Mouse (Mus musculus) neural tube, embryonic 14.5 days (tissue): ENCODE results near the gene Cdk6. TPM values are rescaled to one million over a fixed set of nuclear protein-coding genes. Genes with fewer than 3 reads are reported as not detected.

Experiments
- ATAC-seq: fragments of 200-750 bp; cut with Nextera tagmentation; 2 replicates; pipeline ENCODE4 v1.8.0; 2017; ENCODE audit warnings: low read depth, mild to moderate bottlenecking, moderate TSS enrichment, moderate library complexity
- H3K27ac ChIP-seq: fragments of 300-500 bp; sonication (generic); 2 replicates; pipeline ENCODE4 v1.5.1; 2014; ENCODE audit warnings: low read depth, mild to moderate bottlenecking, control low read depth, low read length, moderate library complexity, mixed read lengths
- H3K27me3 ChIP-seq: fragments of 300-500 bp; sonication (generic); 2 replicates; pipeline ENCODE4 v1.6.1; 2014; ENCODE audit warnings: low read length; ENCODE audit not compliant: control insufficient read depth, insufficient read depth
- H3K36me3 ChIP-seq: fragments of 300-500 bp; sonication (generic); 2 replicates; pipeline ENCODE4 v1.6.1; 2014; ENCODE audit warnings: low read length, mixed read lengths; ENCODE audit not compliant: control insufficient read depth, insufficient read depth
- H3K4me1 ChIP-seq: fragments of 300-500 bp; sonication (generic); 2 replicates; pipeline ENCODE4 v1.6.1; 2014; ENCODE audit warnings: low read length; ENCODE audit not compliant: control insufficient read depth, insufficient read depth
- H3K4me2 ChIP-seq: fragments of 300-500 bp; sonication (generic); 2 replicates; pipeline ENCODE4 v1.6.1; 2014; ENCODE audit warnings: mild to moderate bottlenecking, low read depth, low read length, control low read depth
- H3K4me3 ChIP-seq: fragments of 300-500 bp; sonication (generic); 2 replicates; pipeline ENCODE4 v1.5.1; 2014; ENCODE audit warnings: low read depth, low read length, control low read depth, mixed read lengths
- H3K9ac ChIP-seq: fragments of 300-500 bp; sonication (generic); replicated peaks from 2 replicates; pipeline ENCODE4 v1.6.1; 2014; ENCODE audit warnings: low read depth, mild to moderate bottlenecking, control low read depth, low read length, mixed read lengths
- H3K9me3 ChIP-seq: fragments of 300-500 bp; sonication (generic); 2 replicates; pipeline ENCODE4 v1.6.1; 2016; ENCODE audit warnings: low read length; ENCODE audit not compliant: control insufficient read depth
- WGBS: fragments of 180-500 bp; shearing (Covaris S2); extraction: QIAGEN DNeasy Blood & Tissue Kit; methylation state at CpG from one replicate; pipeline ENCODE4 v1.1.7; 2014; 5-methylcytosine and 5-hydroxymethylcytosine counted together
- polyA plus RNA-seq: library from polyadenylated mRNA; unstranded; fragments of >200 nt; fragmentation: Nextera tagmentation; extraction: Ambion mirVana; gene quantifications from 2 replicates; pipeline ENCODE4 v1.2.1, GENCODE M21; 2014

The Cdk6 gene
- polyA plus RNA-seq, 1 experiment from 2014 or later, result 12.2 TPM

DNA sequence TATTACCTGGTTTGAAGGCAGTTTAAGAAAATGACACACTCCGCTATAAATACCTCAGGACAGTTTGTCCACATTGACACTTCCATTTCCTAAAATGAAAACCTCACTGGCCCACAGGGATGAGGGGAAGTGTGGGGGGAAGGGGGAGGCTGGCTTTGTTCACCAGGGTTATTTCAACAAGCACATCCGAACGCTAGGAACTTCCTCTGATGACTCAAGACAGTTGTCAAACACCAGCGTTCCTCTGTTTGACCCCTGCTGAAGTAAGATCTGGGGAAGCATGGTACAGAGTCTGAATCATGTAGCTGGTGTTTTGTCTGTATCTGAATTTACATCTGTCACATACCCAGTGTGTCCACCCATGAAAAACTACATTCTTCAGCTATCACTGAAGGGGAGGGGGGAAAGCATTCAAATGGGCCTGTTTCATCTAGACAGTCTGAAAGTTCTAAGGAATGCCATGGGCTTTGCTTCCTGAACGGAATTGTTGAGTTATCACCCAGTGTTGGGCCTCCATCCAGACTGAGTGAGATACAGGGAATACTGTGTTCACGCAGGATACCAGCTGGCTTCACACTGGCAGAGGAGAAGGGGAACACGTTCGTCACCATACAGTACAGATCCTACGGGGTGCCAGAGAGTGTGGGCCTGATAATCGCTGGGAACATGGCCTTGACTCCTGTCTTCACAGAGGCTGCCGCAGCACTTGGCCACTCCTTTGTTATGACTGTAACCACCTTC is 161.5 kb downstream of the Cdk6 start:
- ATAC-seq, result no peak
- Histone ChIP-seq H3K9me3 (no peaks in the 10 kb centered on the region), H3K36me3 (no peaks in the 10 kb centered on the region), H3K4me3 (no peak overlapping the region), H3K27me3 (no peaks in the 10 kb centered on the region), H3K9ac (no peak overlapping the region), H3K4me1 (no peaks in the 10 kb centered on the region), H3K4me2 (no peak overlapping the region), H3K27ac (no peak overlapping the region)
- 61% methylated on average over 11 of the region's 11 CpGs for WGBS

DNA sequence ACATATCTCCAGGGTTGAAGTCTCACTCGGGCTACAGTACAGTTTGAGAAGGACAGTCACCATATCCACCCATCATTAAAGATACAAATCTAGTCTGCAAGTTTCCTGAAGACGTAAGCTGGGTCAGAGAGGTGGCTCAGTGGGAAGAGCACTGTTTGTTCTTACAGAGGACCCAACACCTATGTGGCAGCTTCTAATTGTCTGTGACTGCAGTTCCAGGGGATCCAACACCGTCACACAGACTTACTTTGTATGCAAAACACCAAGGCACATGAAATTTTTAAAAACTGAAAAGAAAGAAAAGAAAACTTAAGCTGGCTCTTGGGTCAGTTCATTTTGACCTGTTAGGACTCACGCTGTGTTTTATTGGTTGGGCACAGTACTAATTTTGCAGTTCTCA is 162.1 kb downstream of the Cdk6 start:
- H3K9ac ChIP-seq, result no peak overlapping the region
- no peak for ATAC-seq

GRCm38 (mm10) chr5:3503836-3504323 is 162.6 kb downstream of the Cdk6 start:
- Histone ChIP-seq H3K36me3 (no peaks in the 10 kb centered on the region), H3K27ac (no peak overlapping the region), H3K4me3 (no peak overlapping the region), H3K9me3 (no peaks in the 10 kb centered on the region), H3K4me2 (no peak overlapping the region), H3K27me3 (no peaks in the 10 kb centered on the region), H3K4me1 (no peaks in the 10 kb centered on the region), H3K9ac (no peak overlapping the region)
- WGBS, result 92% methylated on average over 9 of the region's 9 CpGs
- no peak for ATAC-seq

More for the DNA sequence above, 162.1 kb downstream of the Cdk6 start:
- no peak overlapping the region for H3K4me3 ChIP-seq
- H3K9me3 ChIP-seq, result no peaks in the 10 kb centered on the region
- H3K4me1 ChIP-seq, result no peaks in the 10 kb centered on the region
- 84% methylated on average over 4 of the region's 4 CpGs for WGBS
- H3K4me2 ChIP-seq, result no peak overlapping the region
- H3K36me3 ChIP-seq, result no peaks in the 10 kb centered on the region
- H3K27ac ChIP-seq, result no peak overlapping the region
- no peaks in the 10 kb centered on the region for H3K27me3 ChIP-seq

GRCm38 (mm10) chr5:3504453-3504852 is 163.2 kb downstream of the Cdk6 start:
- Histone ChIP-seq H3K9me3 (no peaks in the 10 kb centered on the region), H3K4me3 (no peak overlapping the region), H3K4me2 (no peak overlapping the region), H3K27me3 (no peaks in the 10 kb centered on the region), H3K9ac (no peak overlapping the region), H3K36me3 (no peaks in the 10 kb centered on the region), H3K27ac (no peak overlapping the region), H3K4me1 (no peaks in the 10 kb centered on the region)
- WGBS, result 85% methylated on average over 4 of the region's 4 CpGs
- no peak for ATAC-seq

- Histone ChIP-seq H3K27me3 (no peaks in the 10 kb centered on the region), H3K9me3 (no peaks in the 10 kb centered on the region), H3K9ac (no peak overlapping the region), H3K4me3 (no peak overlapping the region), H3K36me3 (no peaks in the 10 kb centered on the region), H3K4me1 (no peaks in the 10 kb centered on the region), H3K27ac (no peak overlapping the region), H3K4me2 (no peak overlapping the region)
- ATAC-seq, result no peak
- 87% methylated on average over 2 of the region's 2 CpGs for WGBS
Measured at GRCm38 (mm10) chr5:3505553-3505952, 164.3 kb downstream of the Cdk6 start.

GRCm38 (mm10) chr5:3508480-3509381 is 167.4 kb downstream of the Cdk6 start:
- Histone ChIP-seq H3K9ac (no peak overlapping the region), H3K27me3 (no peaks in the 10 kb centered on the region), H3K27ac (no peak overlapping the region), H3K4me2 (no peak overlapping the region), H3K9me3 (no peaks in the 10 kb centered on the region), H3K36me3 (no peaks in the 10 kb centered on the region), H3K4me3 (no peak overlapping the region), H3K4me1 (no peaks in the 10 kb centered on the region)
- no peak for ATAC-seq
- 68% methylated on average over 7 of the region's 7 CpGs for WGBS

DNA sequence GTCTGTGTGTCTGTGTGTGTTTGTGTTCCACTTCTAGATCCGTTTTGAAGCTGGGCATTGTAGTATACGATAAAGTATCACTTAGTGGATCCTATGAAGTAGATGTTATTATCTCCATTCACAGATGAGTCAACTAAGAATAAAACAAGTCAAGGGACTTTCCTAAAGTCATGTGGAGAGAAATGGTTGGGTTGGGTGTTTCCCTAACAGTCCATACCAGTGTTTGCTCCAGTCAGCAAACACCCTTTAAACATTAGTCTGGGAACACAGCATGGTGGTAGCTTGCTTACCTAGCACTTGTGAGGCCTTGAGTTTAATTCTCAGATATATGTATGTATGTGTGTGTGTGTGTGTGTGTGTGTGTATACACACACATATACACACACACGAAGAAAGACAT is 168.2 kb downstream of the Cdk6 start:
- Histone ChIP-seq H3K4me3 (no peak overlapping the region), H3K36me3 (no peaks in the 10 kb centered on the region), H3K9me3 (no peaks in the 10 kb centered on the region), H3K4me1 (no peaks in the 10 kb centered on the region), H3K4me2 (no peak overlapping the region), H3K9ac (no peak overlapping the region), H3K27ac (no peak overlapping the region), H3K27me3 (no peaks in the 10 kb centered on the region)
- ATAC-seq, result no peak
- WGBS, result 91% methylated on average over 3 of the region's 3 CpGs

DNA sequence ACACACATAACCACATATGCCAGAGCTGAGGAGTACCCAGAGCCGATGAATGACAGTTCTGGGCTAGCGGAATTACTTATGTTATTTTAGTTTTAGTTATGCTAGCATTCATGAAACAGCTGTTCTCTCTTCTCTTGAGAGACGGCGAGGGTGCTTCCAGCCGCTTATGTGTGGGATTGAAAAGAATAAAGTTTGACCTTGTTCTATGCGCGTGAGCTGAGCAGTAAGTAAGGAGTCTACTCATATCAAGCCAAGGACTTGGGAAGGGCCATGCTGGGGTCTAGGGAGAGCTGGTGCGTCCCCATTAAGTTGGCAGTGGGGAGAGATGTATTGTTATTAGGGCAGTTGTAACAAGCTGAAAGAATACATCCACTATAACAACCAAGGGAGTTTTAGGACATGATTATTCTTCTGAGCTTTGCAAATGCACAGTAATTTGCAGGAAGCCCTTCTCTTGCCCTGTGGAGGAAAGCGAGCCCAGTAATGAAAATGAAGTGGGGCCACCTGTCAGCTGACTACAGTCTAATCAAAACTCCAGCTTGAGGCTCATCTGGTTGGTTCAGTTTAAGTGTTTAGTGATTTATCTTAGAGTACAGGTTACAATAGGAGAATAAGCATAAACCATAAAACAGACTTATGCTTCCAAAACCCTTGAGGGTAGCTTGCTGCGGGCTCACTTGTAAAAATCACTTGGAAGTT is 170.0 kb downstream of the Cdk6 start:
- 73% methylated on average over 10 of the region's 10 CpGs for WGBS
- Histone ChIP-seq H3K27me3 (no peaks in the 10 kb centered on the region), H3K36me3 (no peaks in the 10 kb centered on the region), H3K4me3 (no peak overlapping the region), H3K27ac (no peak overlapping the region), H3K9me3 (no peaks in the 10 kb centered on the region), H3K4me2 (no peak overlapping the region), H3K4me1 (no peaks in the 10 kb centered on the region), H3K9ac (no peak overlapping the region)
- ATAC-seq, result no peak
